Mouse (Mus musculus): ENCODE data around the gene Vgll3. TPM values are rescaled to one million over a fixed set of nuclear protein-coding genes. Genes with fewer than 3 reads are reported as not detected.

The Vgll3 gene
- total and polyA plus RNA-seq, 3 experiments = not detected

GRCm38 (mm10) chr16:65834721-65835120 is 19.7 kb downstream of the Vgll3 start:
- Histone ChIP-seq H3K4me1 (ENCODE audit: control insufficient read depth in 1 of 2, insufficient read depth in 2 of 2, low read length in 2 of 2) (no peaks in the 10 kb centered on the region), H3K9me3 (replicated peaks; ENCODE audit: insufficient read depth, low read length) (no peaks in the 10 kb centered on the region), H3K27ac (ENCODE audit: control insufficient read depth, low read depth, low read length) (no peak overlapping the region), H3K9ac (ENCODE audit: control insufficient read depth, low read depth, low read length, poor library complexity, severe bottlenecking) (no peak overlapping the region), H3K79me2 (ENCODE audit: control insufficient read depth, insufficient read depth, low read length, poor library complexity) (no peaks in the 10 kb centered on the region), H3K27me3 (ENCODE audit: control insufficient read depth in 1 of 2, insufficient read depth in 2 of 2, low read length in 2 of 2) (no peaks in the 10 kb centered on the region), H3K4me3 (ENCODE audit: control insufficient read depth in 1 of 2, insufficient read depth in 1 of 2, low read depth in 2 of 2, low read length in 2 of 2) (no peak overlapping the region), H3K36me3 (ENCODE audit: control insufficient read depth in 1 of 2, insufficient read depth in 2 of 2, low read length in 2 of 2) (no peaks in the 10 kb centered on the region)
- TF ChIP-seq EP300 (IDR thresholded peaks at IDR 0.05; ENCODE audit: low read depth in 1 of 2, low read length in 2 of 2) (no peak), ZKSCAN1 (IDR thresholded peaks at IDR 0.05; ENCODE audit: low read depth, low read length) (no peak), RCOR1 (IDR thresholded peaks at IDR 0.05; ENCODE audit: low read depth, low read length) (no peak), USF2 (IDR thresholded peaks at IDR 0.05; ENCODE audit: borderline replicate concordance in 1 of 2, insufficient read depth in 1 of 2, low read depth in 1 of 2, low read length in 2 of 2) (no peak)
- DNase-seq (ENCODE audit: low read depth, low spot score) = no peak

GRCm38 (mm10) chr16:65850126-65850525 is 35.1 kb downstream of the Vgll3 start:
- DNase-seq (ENCODE audit: low read depth, low spot score) = no peak
- no peaks in the 10 kb centered on the region for H3K36me3 ChIP-seq (ENCODE audit: control insufficient read depth in 1 of 2, insufficient read depth in 2 of 2, low read length in 2 of 2)
- H3K4me1 ChIP-seq (ENCODE audit: control insufficient read depth in 1 of 2, insufficient read depth in 2 of 2, low read length in 2 of 2) = no peaks in the 10 kb centered on the region
- H3K4me3 ChIP-seq (ENCODE audit: control insufficient read depth in 1 of 2, insufficient read depth in 1 of 2, low read depth in 2 of 2, low read length in 2 of 2) = no peak overlapping the region
- H3K27me3 ChIP-seq (ENCODE audit: control insufficient read depth in 1 of 2, insufficient read depth in 2 of 2, low read length in 2 of 2) = no peaks in the 10 kb centered on the region
- TF ChIP-seq USF2 (IDR thresholded peaks at IDR 0.05; ENCODE audit: borderline replicate concordance in 1 of 2, insufficient read depth in 1 of 2, low read depth in 1 of 2, low read length in 2 of 2) (no peak), HCFC1 (IDR thresholded peaks at IDR 0.05; ENCODE audit: low read depth, low read length) (no peak), CHD1 (IDR thresholded peaks at IDR 0.05; ENCODE audit: low read depth, low read length) (no peak), POLR2AphosphoS5 (IDR thresholded peaks at IDR 0.05; ENCODE audit: borderline replicate concordance, low read depth, low read length) (no peak), MYB (IDR thresholded peaks at IDR 0.05; ENCODE audit: low read depth, low read length) (no peak)
- H3K79me2 ChIP-seq (ENCODE audit: control insufficient read depth, insufficient read depth, low read length, poor library complexity) = no peaks in the 10 kb centered on the region
- no peak overlapping the region for H3K9ac ChIP-seq (ENCODE audit: control insufficient read depth, low read depth, low read length, poor library complexity, severe bottlenecking)
- no peaks in the 10 kb centered on the region for H3K9me3 ChIP-seq (replicated peaks; ENCODE audit: insufficient read depth, low read length)
- no peak overlapping the region for H3K27ac ChIP-seq (ENCODE audit: control insufficient read depth, low read depth, low read length)

GRCm38 (mm10) chr16:65864471-65864870 is 49.4 kb downstream of the Vgll3 start:
- no peaks in the 10 kb centered on the region for H3K27me3 ChIP-seq (ENCODE audit: control insufficient read depth in 1 of 2, insufficient read depth in 2 of 2, low read length in 2 of 2)
- no peak for DNase-seq (ENCODE audit: low read depth, low spot score)
- no peak overlapping the region for H3K9ac ChIP-seq (ENCODE audit: control insufficient read depth, low read depth, low read length, poor library complexity, severe bottlenecking)
- no peaks in the 10 kb centered on the region for H3K36me3 ChIP-seq (ENCODE audit: control insufficient read depth in 1 of 2, insufficient read depth in 2 of 2, low read length in 2 of 2)
- no peaks in the 10 kb centered on the region for H3K4me1 ChIP-seq (ENCODE audit: control insufficient read depth in 1 of 2, insufficient read depth in 2 of 2, low read length in 2 of 2)
- no peaks in the 10 kb centered on the region for H3K79me2 ChIP-seq (ENCODE audit: control insufficient read depth, insufficient read depth, low read length, poor library complexity)
- H3K9me3 ChIP-seq (replicated peaks; ENCODE audit: insufficient read depth, low read length) = no peaks in the 10 kb centered on the region
- TF ChIP-seq TCF12 (IDR thresholded peaks at IDR 0.05; ENCODE audit: low read depth, low read length) (no peak), NELFE (IDR thresholded peaks at IDR 0.05; ENCODE audit: low read depth, low read length) (no peak), CTCF (IDR thresholded peaks at IDR 0.05 in 2 of 3, conservative IDR thresholded peaks at IDR 0.05 in 1 of 3; ENCODE audit: control insufficient read depth in 1 of 3, insufficient read depth in 1 of 3, low read depth in 2 of 3, low read length in 3 of 3, poor library complexity in 1 of 3, severe bottlenecking in 1 of 3) (no peak), ELF1 (IDR thresholded peaks at IDR 0.05; ENCODE audit: low read depth, low read length) (no peak), TAL1 (IDR thresholded peaks at IDR 0.05; ENCODE audit: low read length) (no peak)
- no peak overlapping the region for H3K4me3 ChIP-seq (ENCODE audit: control insufficient read depth in 1 of 2, insufficient read depth in 1 of 2, low read depth in 2 of 2, low read length in 2 of 2)
- H3K27ac ChIP-seq (ENCODE audit: control insufficient read depth, low read depth, low read length) = no peak overlapping the region

All from MEL (cell line).